Mouse (Mus musculus) C2C12 (cell line): ENCODE data around the gene Sass6. TPM values are rescaled to one million over a fixed set of nuclear protein-coding genes. Genes with fewer than 3 reads are reported as not detected.

Experiments
- H3K27me3 ChIP-seq: one replicate; pipeline ENCODE4 v1.6.1; 2011; ENCODE audit not compliant: control insufficient read depth, insufficient read depth, insufficient read length
- H3K36me3 ChIP-seq: one replicate; pipeline ENCODE4 v1.6.1; 2011; ENCODE audit not compliant: control insufficient read depth, insufficient read depth
- H3K4me3 ChIP-seq: one replicate; pipeline ENCODE4 v1.5.1; 2011; ENCODE audit warnings: mild to moderate bottlenecking, control low read depth; ENCODE audit not compliant: poor library complexity, insufficient read depth, severe bottlenecking
- H3K79me2 ChIP-seq: one replicate; pipeline ENCODE4 v1.6.1; 2011; ENCODE audit not compliant: control insufficient read depth, insufficient read depth
- H3K79me3 ChIP-seq: one replicate; pipeline ENCODE4 v1.6.1; 2011; ENCODE audit warnings: low read depth, control low read depth
- H3ac ChIP-seq: one replicate; pipeline ENCODE3; 2011; ENCODE audit warnings: low read depth; ENCODE audit not compliant: control insufficient read depth, insufficient read length
- CEBPB ChIP-seq: IDR thresholded peaks from one replicate; pipeline ENCODE4 v1.6.1; 2011; ENCODE audit warnings: low read depth, mild to moderate bottlenecking, control low read depth, moderate library complexity
- CTCF ChIP-seq: IDR thresholded peaks from one replicate; pipeline ENCODE4 v1.5.1; 2011; ENCODE audit not compliant: control insufficient read depth, insufficient read depth, insufficient read length
- FOSL1 ChIP-seq: IDR thresholded peaks from one replicate; pipeline ENCODE4 v1.8.0; 2011; ENCODE audit warnings: mild to moderate bottlenecking, low read length; ENCODE audit not compliant: poor library complexity, insufficient read depth, severe bottlenecking
- MAX ChIP-seq: IDR thresholded peaks from one replicate; pipeline ENCODE4 v1.6.1; 2011; ENCODE audit warnings: mild to moderate bottlenecking, control low read depth
- MYOD1 ChIP-seq: IDR thresholded peaks from one replicate; pipeline ENCODE4 v1.6.1; 2011; ENCODE audit warnings: low read depth; ENCODE audit not compliant: control insufficient read depth, insufficient read length
- MYOG ChIP-seq: IDR thresholded peaks from one replicate; pipeline ENCODE4 v1.6.1; 2011; ENCODE audit not compliant: control insufficient read depth, insufficient read length; ENCODE audit errors: extremely low read depth
- USF1 ChIP-seq: IDR thresholded peaks from one replicate; pipeline ENCODE4 v1.6.1; 2011; ENCODE audit warnings: low read depth, mild to moderate bottlenecking, control low read depth, moderate library complexity
- polyA plus RNA-seq: library from polyadenylated mRNA; unstranded; fragments of >200 nt; fragmentation: generic; extraction: Trizol; gene quantifications from one replicate; pipeline ENCODE4 v1.2.1, GENCODE M21; 2012; ENCODE audit warnings: missing spikeins

Gene Sass6
- polyA plus RNA-seq, 1 experiment, result 4.1 TPM

DNA sequence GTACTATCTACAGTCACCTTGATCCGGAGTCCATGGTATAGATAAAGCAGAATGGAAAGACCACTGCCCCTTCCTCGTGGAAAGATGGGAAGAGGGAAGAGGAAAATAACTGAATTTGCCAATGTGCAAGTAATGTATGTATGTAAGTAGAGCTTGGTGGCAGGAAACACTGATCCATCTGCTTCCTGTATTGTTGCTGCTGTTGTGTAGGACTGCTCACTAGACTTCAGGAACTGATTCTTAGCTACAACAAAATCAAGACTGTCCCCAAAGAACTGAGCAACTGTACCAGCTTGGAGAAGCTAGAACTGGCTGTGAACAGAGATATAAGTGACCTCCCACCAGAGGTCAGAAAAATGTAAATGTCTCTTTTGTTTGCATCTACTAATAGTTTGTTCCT is 24.2 kb upstream of the Sass6 start:
- no peak overlapping the region for H3ac ChIP-seq
- no peaks in the 10 kb centered on the region for H3K36me3 ChIP-seq
- no peaks in the 10 kb centered on the region for H3K79me2 ChIP-seq
- TF ChIP-seq FOSL1 (no peak), MYOD1 (no peak), MAX (no peak)
- no peaks in the 10 kb centered on the region for H3K27me3 ChIP-seq
- no peaks in the 10 kb centered on the region for H3K79me3 ChIP-seq
- H3K4me3 ChIP-seq, result no peak overlapping the region

DNA sequence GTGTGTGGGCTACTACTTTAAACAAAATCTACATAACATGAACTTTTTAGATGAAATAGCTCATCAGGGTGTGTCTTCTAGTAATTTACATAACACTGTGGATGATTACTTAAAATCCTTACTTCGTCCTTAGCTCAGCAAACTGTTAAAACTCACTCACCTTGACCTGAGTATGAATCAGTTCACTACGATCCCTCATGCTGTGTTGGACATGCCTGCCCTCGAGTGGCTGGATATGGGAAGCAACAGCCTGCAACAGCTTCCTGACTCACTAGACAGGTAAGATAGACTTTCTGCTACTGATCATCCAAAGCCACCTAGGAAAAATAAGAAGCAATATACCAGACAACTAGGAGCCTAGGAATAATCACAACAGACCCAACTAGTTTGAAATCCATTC is 17.5 kb upstream of the Sass6 start:
- TF ChIP-seq CTCF (no peak), FOSL1 (no peak), MYOD1 (no peak), CEBPB (no peak), MYOG (no peak), USF1 (no peak), MAX (no peak)
- H3K4me3 ChIP-seq, result no peak overlapping the region

DNA sequence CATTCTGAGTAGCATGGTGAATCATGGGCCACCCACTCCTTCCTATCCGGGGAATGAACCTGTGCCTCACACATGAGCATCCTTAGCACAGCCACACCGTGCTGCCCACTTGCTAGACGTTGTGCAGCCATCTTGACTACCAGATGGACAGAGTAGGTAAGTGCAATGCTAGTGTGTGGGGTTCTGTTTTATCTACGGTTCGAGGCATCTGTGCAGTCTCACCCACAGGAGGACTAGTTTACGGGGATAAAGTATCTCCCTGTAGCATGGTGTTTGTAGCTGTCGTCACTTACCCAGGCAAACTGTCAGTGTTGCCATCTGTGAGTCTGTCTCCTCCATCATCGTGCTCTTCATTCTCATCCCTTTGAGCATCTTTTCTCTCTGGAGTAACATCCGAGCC is 12.6 kb upstream of the Sass6 start:
- H3ac ChIP-seq, result no peak overlapping the region
- no peaks in the 10 kb centered on the region for H3K79me3 ChIP-seq
- TF ChIP-seq MYOD1 (no peak), CTCF (no peak), MAX (no peak), USF1 (no peak), MYOG (no peak), CEBPB (no peak), FOSL1 (no peak)
- H3K4me3 ChIP-seq, result no peak overlapping the region
- no peaks in the 10 kb centered on the region for H3K27me3 ChIP-seq
- H3K36me3 ChIP-seq, result peaks cover 54% of the 10 kb centered on the region
- H3K79me2 ChIP-seq, result no peaks in the 10 kb centered on the region

More for the DNA sequence above, 17.5 kb upstream of the Sass6 start:
- H3K36me3 ChIP-seq, result peaks cover 19% of the 10 kb centered on the region
- H3K27me3 ChIP-seq, result no peaks in the 10 kb centered on the region
- H3ac ChIP-seq, result no peak overlapping the region
- no peaks in the 10 kb centered on the region for H3K79me3 ChIP-seq
- H3K79me2 ChIP-seq, result no peaks in the 10 kb centered on the region

DNA sequence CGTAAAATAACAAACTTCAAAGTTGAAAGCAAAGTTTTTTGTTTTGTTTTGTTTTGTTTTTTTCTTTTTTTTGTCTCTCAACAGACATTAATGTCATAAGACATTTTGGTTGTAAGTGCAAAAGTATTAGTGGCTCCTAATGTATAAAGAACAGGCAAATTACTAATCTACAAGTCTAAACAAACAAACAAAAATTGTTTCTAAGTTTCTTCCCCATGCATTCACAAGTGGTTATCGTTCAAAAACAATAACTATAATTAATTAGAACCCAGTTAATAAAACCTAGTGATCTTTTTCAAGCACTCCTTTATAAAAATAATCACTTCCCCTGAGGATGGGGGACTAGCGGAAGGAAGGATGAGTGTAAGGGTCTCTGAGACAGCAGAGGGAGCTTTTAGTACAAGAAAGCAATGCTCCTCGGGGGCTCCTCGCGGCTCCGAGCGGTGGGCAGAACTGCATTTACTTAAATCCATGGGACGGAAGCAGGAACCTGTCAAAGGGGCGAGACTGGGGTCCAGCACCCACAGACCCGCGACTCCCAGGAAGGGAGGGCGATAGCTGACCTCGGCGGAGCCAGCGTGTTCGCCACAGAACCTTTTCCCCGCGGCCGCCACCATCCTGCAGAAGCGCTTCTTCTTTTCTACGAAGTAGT is 580 bp upstream of the Sass6 start:
- Histone ChIP-seq H3K4me3 (peak overlapping the region; percentile 90), H3K27me3 (no peaks in the 10 kb centered on the region), H3K79me3 (peaks cover 50% of the 10 kb centered on the region), H3K36me3 (peaks cover 31% of the 10 kb centered on the region), H3K79me2 (peaks cover 68% of the 10 kb centered on the region), H3ac (peak overlapping the region; percentile 55)
- TF ChIP-seq CEBPB, result no peak
- TF ChIP-seq CTCF, result no peak
- no peak for TF ChIP-seq MYOD1
- TF ChIP-seq MAX, result no peak
- TF ChIP-seq USF1, result no peak
- TF ChIP-seq FOSL1, result no peak
- TF ChIP-seq MYOG, result no peak

DNA sequence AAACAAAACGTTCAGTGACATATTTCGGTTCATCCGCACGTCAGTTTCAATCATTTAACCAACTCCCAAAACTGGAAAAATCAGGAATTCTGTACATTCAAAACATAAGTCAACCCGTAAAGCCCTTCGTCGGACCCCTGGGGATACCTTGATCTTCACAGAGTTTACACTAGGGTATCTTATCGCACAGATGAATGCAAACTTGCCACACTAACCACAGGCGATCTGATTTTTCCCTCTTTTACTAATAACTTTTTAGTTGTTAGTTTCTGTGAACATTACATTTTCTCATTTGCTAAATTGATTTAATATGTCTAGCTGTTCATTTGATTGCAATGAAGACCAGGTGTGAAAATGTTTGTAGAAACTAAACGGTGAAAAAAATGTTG is 815 bp downstream of the Sass6 start:
- Histone ChIP-seq H3ac (peak overlapping the region; percentile 88), H3K79me2 (peaks cover 69% of the 10 kb centered on the region), H3K27me3 (no peaks in the 10 kb centered on the region), H3K79me3 (peaks cover 51% of the 10 kb centered on the region), H3K4me3 (peak overlapping the region; percentile 90), H3K36me3 (peaks cover 18% of the 10 kb centered on the region)
- TF ChIP-seq CEBPB, result no peak
- TF ChIP-seq MYOD1, result no peak
- no peak for TF ChIP-seq MAX
- no peak for TF ChIP-seq FOSL1

DNA sequence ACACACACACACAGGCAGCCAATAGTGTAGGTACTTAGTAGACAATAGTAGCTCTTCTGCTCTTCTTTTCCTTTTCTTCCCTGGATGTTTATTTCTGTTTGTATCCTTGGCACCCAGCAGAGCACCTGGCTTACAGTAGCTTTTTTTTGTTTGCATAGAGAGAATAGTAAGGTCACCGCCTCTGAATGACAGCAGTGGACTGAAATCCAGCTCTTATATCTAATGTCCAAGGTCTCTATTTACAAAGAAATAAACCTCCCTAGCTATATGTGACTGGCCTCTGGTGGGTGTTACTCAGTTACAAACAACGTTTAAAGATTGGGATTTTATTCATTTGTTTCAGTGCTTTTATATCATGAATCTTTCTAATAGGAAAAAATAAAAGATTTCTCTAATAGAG is 4.9 kb downstream of the Sass6 start:
- peaks cover 40% of the 10 kb centered on the region for H3K79me3 ChIP-seq
- peaks cover 8% of the 10 kb centered on the region for H3K36me3 ChIP-seq
- TF ChIP-seq MAX, result no peak
- no peak for TF ChIP-seq USF1
- no peak for TF ChIP-seq MYOD1
- TF ChIP-seq CTCF, result no peak
- TF ChIP-seq FOSL1, result no peak
- no peak for TF ChIP-seq MYOG
- TF ChIP-seq CEBPB, result no peak
- no peak overlapping the region for H3K4me3 ChIP-seq
- peaks cover 69% of the 10 kb centered on the region for H3K79me2 ChIP-seq
- no peaks in the 10 kb centered on the region for H3K27me3 ChIP-seq
- H3ac ChIP-seq, result no peak overlapping the region
